Mouse (Mus musculus): Measurements from ENCODE around the gene Gpm6b. TPM values are rescaled to one million over a fixed set of nuclear protein-coding genes. Genes with fewer than 3 reads are reported as not detected.

Gpm6b gene
- polyA plus RNA-seq, 1 experiment from 2014 or later, result 12.4 TPM

DNA sequence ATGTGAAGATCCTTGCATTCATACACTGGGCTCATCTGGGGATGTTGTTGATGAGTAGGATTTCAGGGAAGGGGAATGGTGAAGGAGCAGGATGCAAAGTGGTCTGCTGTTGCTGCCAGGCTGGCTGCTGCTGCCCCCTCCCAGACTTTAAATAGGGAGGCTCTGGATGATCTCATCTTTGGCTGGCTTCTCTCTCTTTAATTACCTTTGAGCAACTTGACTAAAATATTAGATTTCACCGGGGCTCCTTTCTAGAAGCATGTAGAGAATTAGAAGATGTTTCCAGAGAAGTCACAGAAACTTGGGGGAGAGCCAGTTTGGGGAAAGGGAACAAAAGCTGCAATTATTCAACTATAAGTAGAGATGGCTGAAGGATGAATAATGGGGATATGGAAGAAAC, 76.5 kb downstream of the Gpm6b start:
- no peak overlapping the region for H3K9ac ChIP-seq (ENCODE audit: low read length)
- 76% methylated on average over 1 of the region's 1 CpGs for WGBS
- no peak overlapping the region for H3K4me3 ChIP-seq (ENCODE audit: low read depth, low read length)
- H3K27ac ChIP-seq (replicated peaks; ENCODE audit: low read depth, low read length), result no peak overlapping the region
- DNase-seq (ENCODE audit: low spot score) (no peak), ATAC-seq (ENCODE audit: insufficient number of reproducible peaks, low FRiP score, low TSS enrichment, low read depth) (no peak)
- peaks cover 5% of the 10 kb centered on the region; the same call in 1 of the 2 replicates for H3K27me3 ChIP-seq (ENCODE audit: control insufficient read depth, insufficient read depth, low read length)
- no peaks in the 10 kb centered on the region for H3K36me3 ChIP-seq (ENCODE audit: control insufficient read depth, insufficient read depth, low read length)
- no peak overlapping the region for H3K4me2 ChIP-seq (ENCODE audit: low read depth, severe bottlenecking)
- H3K4me1 ChIP-seq (ENCODE audit: control insufficient read depth, insufficient read depth, low read length), result no peaks in the 10 kb centered on the region
- H3K9me3 ChIP-seq (ENCODE audit: control insufficient read depth, low read length), result no peaks in the 10 kb centered on the region

GRCm38 (mm10) chrX:166316552-166317375, 78.1 kb downstream of the Gpm6b start:
- Histone ChIP-seq H3K9me3 (ENCODE audit: control insufficient read depth, low read length) (no peaks in the 10 kb centered on the region), H3K27me3 (ENCODE audit: control insufficient read depth, insufficient read depth, low read length) (peaks cover 3% of the 10 kb centered on the region; the same call in 1 of the 2 replicates), H3K4me2 (ENCODE audit: low read depth, severe bottlenecking) (no peak overlapping the region), H3K4me1 (ENCODE audit: control insufficient read depth, insufficient read depth, low read length) (no peaks in the 10 kb centered on the region), H3K27ac (replicated peaks; ENCODE audit: low read depth, low read length) (no peak overlapping the region), H3K36me3 (ENCODE audit: control insufficient read depth, insufficient read depth, low read length) (no peaks in the 10 kb centered on the region), H3K9ac (ENCODE audit: low read length) (no peak overlapping the region), H3K4me3 (ENCODE audit: low read depth, low read length) (no peak overlapping the region)
- 62% methylated on average over 7 of the region's 7 CpGs for WGBS
- no peak for ATAC-seq (ENCODE audit: insufficient number of reproducible peaks, low FRiP score, low TSS enrichment, low read depth)
- no peak for DNase-seq (ENCODE audit: low spot score)

DNA sequence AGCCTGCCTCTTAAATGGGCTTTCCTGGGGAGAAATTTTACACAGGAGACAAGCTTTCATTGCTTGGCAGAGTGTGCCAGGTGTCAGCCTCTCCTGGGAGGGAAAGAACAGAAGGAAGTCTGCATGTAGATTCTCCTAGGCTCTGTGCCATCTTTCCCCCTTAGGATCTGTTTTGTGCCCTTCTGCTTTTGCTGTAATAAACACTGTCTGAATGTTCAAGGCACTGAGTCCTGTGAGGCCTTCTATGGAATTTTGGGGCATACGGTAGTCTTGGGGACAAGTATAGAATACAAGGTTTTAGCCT, 78.6 kb downstream of the Gpm6b start:
- WGBS, result 86% methylated on average over 1 of the region's 1 CpGs
- Histone ChIP-seq H3K36me3 (ENCODE audit: control insufficient read depth, insufficient read depth, low read length) (no peaks in the 10 kb centered on the region), H3K9ac (ENCODE audit: low read length) (no peak overlapping the region), H3K4me3 (ENCODE audit: low read depth, low read length) (no peak overlapping the region), H3K27ac (replicated peaks; ENCODE audit: low read depth, low read length) (no peak overlapping the region), H3K4me2 (ENCODE audit: low read depth, severe bottlenecking) (no peak overlapping the region), H3K27me3 (ENCODE audit: control insufficient read depth, insufficient read depth, low read length) (peaks cover 3% of the 10 kb centered on the region; the same call in 1 of the 2 replicates), H3K4me1 (ENCODE audit: control insufficient read depth, insufficient read depth, low read length) (no peaks in the 10 kb centered on the region), H3K9me3 (ENCODE audit: control insufficient read depth, low read length) (no peaks in the 10 kb centered on the region)
- ATAC-seq (ENCODE audit: insufficient number of reproducible peaks, low FRiP score, low TSS enrichment, low read depth) (no peak), DNase-seq (ENCODE audit: low spot score) (no peak)

GRCm38 (mm10) chrX:166323226-166323625, 84.5 kb downstream of the Gpm6b start:
- Histone ChIP-seq H3K4me1 (ENCODE audit: control insufficient read depth, insufficient read depth, low read length) (no peaks in the 10 kb centered on the region), H3K4me3 (ENCODE audit: low read depth, low read length) (no peak overlapping the region), H3K9me3 (ENCODE audit: control insufficient read depth, low read length) (no peaks in the 10 kb centered on the region), H3K9ac (ENCODE audit: low read length) (no peak overlapping the region), H3K27me3 (ENCODE audit: control insufficient read depth, insufficient read depth, low read length) (no peaks in the 10 kb centered on the region), H3K4me2 (ENCODE audit: low read depth, severe bottlenecking) (no peak overlapping the region), H3K27ac (replicated peaks; ENCODE audit: low read depth, low read length) (no peak overlapping the region), H3K36me3 (ENCODE audit: control insufficient read depth, insufficient read depth, low read length) (no peaks in the 10 kb centered on the region)
- 94% methylated on average over 3 of the region's 3 CpGs for WGBS
- DNase-seq (ENCODE audit: low spot score) (no peak), ATAC-seq (ENCODE audit: insufficient number of reproducible peaks, low FRiP score, low TSS enrichment, low read depth) (no peak)

GRCm38 (mm10) chrX:166327621-166328020, 88.9 kb downstream of the Gpm6b start:
- Histone ChIP-seq H3K9ac (ENCODE audit: low read length) (no peak overlapping the region), H3K4me2 (ENCODE audit: low read depth, severe bottlenecking) (no peak overlapping the region), H3K27me3 (ENCODE audit: control insufficient read depth, insufficient read depth, low read length) (0 out of 2 replicates have a peak, but pooled peaks cover 2% of the 10 kb centered on the region), H3K9me3 (ENCODE audit: control insufficient read depth, low read length) (no peaks in the 10 kb centered on the region), H3K4me3 (ENCODE audit: low read depth, low read length) (no peak overlapping the region), H3K36me3 (ENCODE audit: control insufficient read depth, insufficient read depth, low read length) (no peaks in the 10 kb centered on the region), H3K27ac (replicated peaks; ENCODE audit: low read depth, low read length) (no peak overlapping the region), H3K4me1 (ENCODE audit: control insufficient read depth, insufficient read depth, low read length) (peaks cover 3% of the 10 kb centered on the region; the same call in 1 of the 2 replicates)
- ATAC-seq (ENCODE audit: insufficient number of reproducible peaks, low FRiP score, low TSS enrichment, low read depth) (no peak), DNase-seq (ENCODE audit: low spot score) (no peak)
- 63% methylated on average over 5 of the region's 5 CpGs for WGBS

DNA sequence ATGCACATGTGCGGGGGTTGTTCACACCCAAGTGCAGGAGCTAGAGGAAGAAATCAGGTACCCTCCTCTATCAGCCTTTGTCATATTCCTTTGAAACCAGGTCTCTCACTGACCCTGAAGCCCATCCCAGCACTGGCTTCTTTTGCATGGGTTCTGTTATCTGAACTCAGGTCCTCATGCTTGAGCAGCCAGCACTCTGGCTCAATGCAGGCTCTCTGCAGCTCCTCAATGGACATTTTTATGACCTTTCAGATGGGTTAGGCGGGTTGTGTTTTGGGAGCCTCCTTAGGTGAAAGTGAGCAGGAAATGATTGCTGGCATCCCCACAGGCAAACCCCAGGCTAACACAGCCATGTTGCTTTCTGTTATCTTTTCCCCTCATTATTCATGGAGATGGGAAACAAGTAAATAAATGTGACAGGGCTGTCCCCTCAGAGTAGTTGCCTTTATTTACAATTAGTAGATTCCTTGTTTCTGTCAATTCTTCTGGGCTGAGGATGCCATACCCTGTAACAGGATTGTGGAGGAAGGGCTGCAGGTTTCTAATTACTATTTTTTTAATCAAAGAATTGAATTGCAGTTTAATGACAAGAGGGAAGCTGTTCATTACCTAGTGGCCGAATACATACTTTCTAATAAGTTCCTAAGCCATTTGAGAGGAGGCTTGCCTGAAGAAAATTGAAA, 89.6 kb downstream of the Gpm6b start:
- WGBS, result 49% methylated on average over 3 of the region's 3 CpGs
- Histone ChIP-seq H3K9me3 (ENCODE audit: control insufficient read depth, low read length) (no peaks in the 10 kb centered on the region), H3K27me3 (ENCODE audit: control insufficient read depth, insufficient read depth, low read length) (0 out of 2 replicates have a peak, but pooled peaks cover 2% of the 10 kb centered on the region), H3K36me3 (ENCODE audit: control insufficient read depth, insufficient read depth, low read length) (no peaks in the 10 kb centered on the region), H3K27ac (replicated peaks; ENCODE audit: low read depth, low read length) (no peak overlapping the region), H3K4me1 (ENCODE audit: control insufficient read depth, insufficient read depth, low read length) (peaks cover 3% of the 10 kb centered on the region; the same call in 1 of the 2 replicates), H3K4me2 (ENCODE audit: low read depth, severe bottlenecking) (no peak overlapping the region), H3K9ac (ENCODE audit: low read length) (no peak overlapping the region), H3K4me3 (ENCODE audit: low read depth, low read length) (no peak overlapping the region)
- ATAC-seq (ENCODE audit: insufficient number of reproducible peaks, low FRiP score, low TSS enrichment, low read depth) (no peak), DNase-seq (ENCODE audit: low spot score) (peak; percentile 21)

DNA sequence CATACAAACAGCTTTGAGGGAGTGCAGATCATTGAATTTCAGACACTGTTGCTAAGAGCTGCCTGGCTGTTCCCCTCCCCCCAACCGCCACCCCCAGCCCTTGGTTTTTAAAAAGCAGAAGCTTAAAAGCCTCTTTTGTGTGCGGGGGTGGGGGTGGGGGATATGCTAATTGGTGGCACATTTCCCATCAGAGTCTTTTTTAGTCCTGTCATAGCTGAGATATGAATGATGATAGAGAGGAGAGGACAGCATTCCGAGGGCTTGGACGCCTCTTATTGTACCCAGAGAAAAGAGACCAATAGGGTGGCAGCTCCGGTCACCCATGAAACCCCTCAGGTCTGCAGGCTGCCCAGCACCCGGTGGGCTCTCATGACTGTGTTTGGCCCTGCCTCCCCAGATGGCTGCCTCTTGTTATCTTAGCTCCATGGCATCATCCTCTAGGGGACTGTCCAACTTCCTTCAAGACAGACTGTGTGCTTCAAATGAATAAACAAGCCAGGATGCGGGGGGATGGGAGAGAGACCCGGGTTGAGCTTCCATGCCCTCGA, 90.3 kb downstream of the Gpm6b start:
- 20% methylated on average over 9 of the region's 9 CpGs for WGBS
- DNase-seq (ENCODE audit: low spot score), result peak; percentile 19
- Histone ChIP-seq H3K27me3 (ENCODE audit: control insufficient read depth, insufficient read depth, low read length) (0 out of 2 replicates have a peak, but pooled peaks cover 2% of the 10 kb centered on the region), H3K27ac (replicated peaks; ENCODE audit: low read depth, low read length) (no peak overlapping the region), H3K4me3 (ENCODE audit: low read depth, low read length) (no peak overlapping the region), H3K9me3 (ENCODE audit: control insufficient read depth, low read length) (no peaks in the 10 kb centered on the region), H3K36me3 (ENCODE audit: control insufficient read depth, insufficient read depth, low read length) (no peaks in the 10 kb centered on the region), H3K4me2 (ENCODE audit: low read depth, severe bottlenecking) (no peak overlapping the region), H3K9ac (ENCODE audit: low read length) (no peak overlapping the region), H3K4me1 (ENCODE audit: control insufficient read depth, insufficient read depth, low read length) (peaks cover 3% of the 10 kb centered on the region; the same call in 1 of the 2 replicates)
- ATAC-seq (ENCODE audit: insufficient number of reproducible peaks, low FRiP score, low TSS enrichment, low read depth), result no peak

GRCm38 (mm10) chrX:166334516-166335136, 95.9 kb downstream of the Gpm6b start:
- WGBS, result 87% methylated on average over 6 of the region's 6 CpGs
- H3K27me3 ChIP-seq (ENCODE audit: control insufficient read depth, insufficient read depth, low read length), result 0 out of 2 replicates have a peak, but pooled peaks cover 5% of the 10 kb centered on the region
- H3K36me3 ChIP-seq (ENCODE audit: control insufficient read depth, insufficient read depth, low read length), result no peaks in the 10 kb centered on the region
- H3K4me1 ChIP-seq (ENCODE audit: control insufficient read depth, insufficient read depth, low read length), result no peaks in the 10 kb centered on the region
- no peaks in the 10 kb centered on the region for H3K9me3 ChIP-seq (ENCODE audit: control insufficient read depth, low read length)
- DNase-seq (ENCODE audit: low spot score) (no peak), ATAC-seq (ENCODE audit: insufficient number of reproducible peaks, low FRiP score, low TSS enrichment, low read depth) (no peak)
- H3K27ac ChIP-seq (replicated peaks; ENCODE audit: low read depth, low read length), result no peak overlapping the region
- H3K4me2 ChIP-seq (ENCODE audit: low read depth, severe bottlenecking), result no peak overlapping the region
- no peak overlapping the region for H3K9ac ChIP-seq (ENCODE audit: low read length)
- H3K4me3 ChIP-seq (ENCODE audit: low read depth, low read length), result no peak overlapping the region
